Comparison of ENCODE assay signal across 8 mouse cellular contexts in genomic region chr12:110935983-110936620, GRCm38 (mm10). TPM values are rescaled to one million over a fixed set of nuclear protein-coding genes. Genes with fewer than 3 reads are reported as not detected.
DNase-seq lines count a peak whose midpoint lies in the region; ATAC-seq and TF ChIP-seq lines count a peak whose summit lies in the region.

No protein-coding gene starts in this region.

- ATAC-seq in forebrain, embryonic 13.5 days, result peak; percentile 88
- peak; percentile 90 for ATAC-seq in heart, postnatal 0 days (ENCODE audit: insufficient read depth, low read depth)
- ATAC-seq in liver, embryonic 14.5 days (ENCODE audit: insufficient read depth), result peak; percentile 83
- ATAC-seq in neutrophil, adult 5-6 weeks (ENCODE audit: extremely low read depth, insufficient number of reproducible peaks, low FRiP score, poor library complexity, severe bottlenecking), result peak; percentile 62; the same call in 1 of the 2 replicates

- no peak overlapping the region for H3K9ac ChIP-seq in forebrain, embryonic 13.5 days
- H3K9ac ChIP-seq in heart, postnatal 0 days (replicated peaks; ENCODE audit: low read depth, low read length), result no peak overlapping the region
- H3K9ac ChIP-seq in liver, embryonic 14.5 days (replicated peaks), result no peak overlapping the region

- no peaks in the 10 kb centered on the region for H3K9me3 ChIP-seq in forebrain, embryonic 13.5 days (replicated peaks)
- no peaks in the 10 kb centered on the region for H3K9me3 ChIP-seq in heart, postnatal 0 days (replicated peaks; ENCODE audit: control insufficient read depth, low read length)
- no peaks in the 10 kb centered on the region for H3K9me3 ChIP-seq in liver, embryonic 14.5 days (ENCODE audit: control insufficient read depth, low read length)

- peak; percentile 90 for TF ChIP-seq CTCF in heart, postnatal 0 days (IDR thresholded peaks at IDR 0.05; ENCODE audit: low read depth)
- TF ChIP-seq CTCF in liver, embryonic 14.5 days (IDR thresholded peaks at IDR 0.05; ENCODE audit: low read depth), result peak; percentile 98

- no peak for TF ChIP-seq EP300 in heart, postnatal 0 days (IDR thresholded peaks at IDR 0.05; ENCODE audit: low read depth)
- no peak for TF ChIP-seq EP300 in liver, embryonic 14.5 days (IDR thresholded peaks at IDR 0.05; ENCODE audit: low read depth)

- H3K27ac ChIP-seq in forebrain, embryonic 13.5 days, result no peak overlapping the region
- H3K27ac ChIP-seq in heart, postnatal 0 days (ENCODE audit: low read depth), result no peak overlapping the region
- no peak overlapping the region for H3K27ac ChIP-seq in liver, embryonic 14.5 days

- DNase-seq in ES-CJ7 (ENCODE audit: low read depth, low spot score), result peak; percentile 73
- DNase-seq in c-Kit-positive CD71-positive TER-119-positive erythroid progenitor cells, embryonic 14.5 days (ENCODE audit: low spot score), result peak; percentile 78
- peak; percentile 92 for DNase-seq in heart, postnatal 0 days (ENCODE audit: low spot score)
- DNase-seq in kidney, postnatal 36 days, result peak; percentile 87 to 91
- DNase-seq in liver, embryonic 14.5 days (ENCODE audit: low read depth in 3 of 3, low spot score in 3 of 3), result peak; percentile 64 to 69 (median 69)
- peak; percentile 63 for DNase-seq in testis, postnatal 14 days (ENCODE audit: low spot score)

- H3K4me2 ChIP-seq in forebrain, embryonic 13.5 days, result no peak overlapping the region
- no peak overlapping the region for H3K4me2 ChIP-seq in heart, postnatal 0 days (ENCODE audit: low read depth, low read length)
- H3K4me2 ChIP-seq in liver, embryonic 14.5 days (ENCODE audit: low read depth), result no peak overlapping the region

- no peaks in the 10 kb centered on the region for H3K4me1 ChIP-seq in forebrain, embryonic 13.5 days
- H3K4me1 ChIP-seq in heart, postnatal 0 days (ENCODE audit: control insufficient read depth, insufficient read depth), result no peaks in the 10 kb centered on the region
- H3K4me1 ChIP-seq in liver, embryonic 14.5 days (replicated peaks; ENCODE audit: control insufficient read depth in 2 of 2, insufficient read depth in 2 of 2, low read length in 1 of 2), result peaks cover 4 to 6% of the 10 kb centered on the region in 2 experiments

- no peak overlapping the region for H3K4me3 ChIP-seq in forebrain, embryonic 13.5 days
- H3K4me3 ChIP-seq in heart, postnatal 0 days (ENCODE audit: low read depth, low read length), result no peak overlapping the region
- no peak overlapping the region for H3K4me3 ChIP-seq in liver, embryonic 14.5 days (ENCODE audit: insufficient read depth in 1 of 2, low read depth in 2 of 2, low read length in 2 of 2)

- peaks cover 50% of the 10 kb centered on the region for H3K36me3 ChIP-seq in forebrain, embryonic 13.5 days (ENCODE audit: poor library complexity, severe bottlenecking)
- peaks cover 39% of the 10 kb centered on the region for H3K36me3 ChIP-seq in heart, postnatal 0 days (replicated peaks; ENCODE audit: control insufficient read depth, insufficient read depth, low read length)
- H3K36me3 ChIP-seq in liver, embryonic 14.5 days (replicated peaks; ENCODE audit: control insufficient read depth, insufficient read depth, low read depth), result no peaks in the 10 kb centered on the region; the same call in 1 of the 2 replicates

- 59% methylated on average over 9 of the region's 9 CpGs for WGBS in forebrain, embryonic 13.5 days
- 61% methylated on average over 9 of the region's 9 CpGs for WGBS in heart, postnatal 0 days
- WGBS in liver, embryonic 14.5 days (ENCODE audit: insufficient replicate concordance), result 64% methylated on average over 9 of the region's 9 CpGs

- no peaks in the 10 kb centered on the region for H3K27me3 ChIP-seq in forebrain, embryonic 13.5 days
- H3K27me3 ChIP-seq in heart, postnatal 0 days (ENCODE audit: control insufficient read depth, insufficient read depth, low read length), result no peaks in the 10 kb centered on the region
- H3K27me3 ChIP-seq in liver, embryonic 14.5 days (ENCODE audit: control insufficient read depth, insufficient read depth, low read length), result no peaks in the 10 kb centered on the region

RNA-seq across cellular contexts. Expression of gene Ankrd9, which starts 42.7 kb away (rescaled TPM):
- 9.1 and 9.4 TPM in 2 replicates for polyA plus RNA-seq in forebrain, embryonic 13.5 days (2015; fragmentation: Nextera tagmentation; extraction: Ambion mirVana)
- 26.3 and 34.6 TPM in 2 replicates for total RNA-seq in heart, postnatal 0 days (2014; rRNA removed; ENCODE audit: low replicate concordance)
- 31.9 and 39.1 TPM in 2 replicates for polyA plus RNA-seq in heart, postnatal 0 days (2015; fragmentation: Nextera tagmentation; extraction: Ambion mirVana)
- 47.4 and 57.4 TPM in 2 replicates for polyA plus RNA-seq in liver, embryonic 14.5 days (2012; rRNA removed)
- polyA plus RNA-seq in liver, embryonic 14.5 days (2014; fragmentation: Nextera tagmentation; extraction: Ambion mirVana), result 41.8 and 49.8 TPM in 2 replicates
- 2.1 and 3.0 TPM in 2 replicates for total RNA-seq in neutrophil, adult 5-6 weeks (2017)

RNA-seq across cellular contexts. Expression of gene Tecpr2, which starts 47.0 kb away (rescaled TPM):
- polyA plus RNA-seq in forebrain, embryonic 13.5 days (2015; fragmentation: Nextera tagmentation; extraction: Ambion mirVana), result 5.4 and 6.9 TPM in 2 replicates
- total RNA-seq in heart, postnatal 0 days (2014; rRNA removed; ENCODE audit: low replicate concordance), result 4.1 and 4.7 TPM in 2 replicates
- 1.3 and 1.4 TPM in 2 replicates for polyA plus RNA-seq in heart, postnatal 0 days (2015; fragmentation: Nextera tagmentation; extraction: Ambion mirVana)
- polyA plus RNA-seq in liver, embryonic 14.5 days (2012; rRNA removed), result 2.0 and 2.3 TPM in 2 replicates
- polyA plus RNA-seq in liver, embryonic 14.5 days (2014; fragmentation: Nextera tagmentation; extraction: Ambion mirVana), result 1.1 and 1.5 TPM in 2 replicates
- total RNA-seq in neutrophil, adult 5-6 weeks (2017), result 3.9 and 4.9 TPM in 2 replicates

RNA-seq across cellular contexts. Expression of gene Cinp, which starts 47.2 kb away (rescaled TPM):
- 70.9 and 76.6 TPM in 2 replicates for polyA plus RNA-seq in forebrain, embryonic 13.5 days (2015; fragmentation: Nextera tagmentation; extraction: Ambion mirVana)
- total RNA-seq in heart, postnatal 0 days (2014; rRNA removed; ENCODE audit: low replicate concordance), result 59.1 and 91.0 TPM in 2 replicates
- polyA plus RNA-seq in heart, postnatal 0 days (2015; fragmentation: Nextera tagmentation; extraction: Ambion mirVana), result 44.0 and 47.8 TPM in 2 replicates
- 31.0 and 42.9 TPM in 2 replicates for polyA plus RNA-seq in liver, embryonic 14.5 days (2012; rRNA removed)
- 65.1 and 68.2 TPM in 2 replicates for polyA plus RNA-seq in liver, embryonic 14.5 days (2014; fragmentation: Nextera tagmentation; extraction: Ambion mirVana)
- 25.8 and 26.6 TPM in 2 replicates for total RNA-seq in neutrophil, adult 5-6 weeks (2017)
